Mouse (Mus musculus) CH12.LX (cell line): ENCODE results near the gene Spag4. TPM values are rescaled to one million over a fixed set of nuclear protein-coding genes. Genes with fewer than 3 reads are reported as not detected.

Experiments used
- DNase-seq: peaks from one replicate; pipeline ENCODE4 v3.0.0-alpha.2; 2013; ENCODE audit errors: extremely low read depth
- H3K27ac ChIP-seq: 2 replicates; pipeline ENCODE4 v1.5.1; 2012; ENCODE audit warnings: low read depth, mild to moderate bottlenecking, control low read depth, moderate library complexity; ENCODE audit not compliant: insufficient read depth
- H3K27me3 ChIP-seq: replicated peaks from 2 replicates; pipeline ENCODE3; 2012; ENCODE audit warnings: inconsistent platforms
- H3K36me3 ChIP-seq, 2 experiments: replicated peaks in 1 of 2; 2 replicates each; pipeline versions ENCODE3 to v1.6.1; 2012; ENCODE audit warnings: inconsistent platforms in 1 of 2, low read length in 1 of 2, mild to moderate bottlenecking in 1 of 2, mixed read lengths in 1 of 2, moderate library complexity in 1 of 2; ENCODE audit not compliant: control insufficient read depth in 1 of 2, insufficient read depth in 1 of 2
- H3K4me1 ChIP-seq, 2 experiments: 2 replicates each; pipeline ENCODE4 v1.6.1; 2012; ENCODE audit warnings: inconsistent platforms in 1 of 2, moderate library complexity in 1 of 2; ENCODE audit not compliant: insufficient read depth in 2 of 2, control insufficient read depth in 1 of 2
- H3K4me2 ChIP-seq: 2 replicates; pipeline ENCODE4 v1.6.1; 2012; ENCODE audit warnings: low read depth, mild to moderate bottlenecking, control low read depth; ENCODE audit not compliant: poor library complexity, insufficient read depth, severe bottlenecking
- H3K4me3 ChIP-seq, 3 experiments: fragments of 150-350 bp in 1 of 3; sonication (generic) in 1 of 3; replicated peaks in 1 of 3; 2 replicates each; pipeline versions ENCODE3 to v1.5.1; 2011 to 2012; ENCODE audit warnings: low read depth in 2 of 3, low read length in 2 of 3, mild to moderate bottlenecking in 2 of 3, moderate library complexity in 2 of 3, control low read depth in 1 of 3, improper control_type of control experiment in 1 of 3, inconsistent platforms in 1 of 3, mixed read lengths in 1 of 3; ENCODE audit not compliant: poor library complexity in 1 of 3
- H3K79me2 ChIP-seq: replicated peaks from 2 replicates; pipeline ENCODE4 v1.6.1; 2012; ENCODE audit warnings: mild to moderate bottlenecking, moderate library complexity; ENCODE audit not compliant: control insufficient read depth, poor library complexity, insufficient read depth, severe bottlenecking; ENCODE audit errors: extremely low read depth
- H3K9ac ChIP-seq: 2 replicates; pipeline ENCODE4 v1.6.1; 2012; ENCODE audit warnings: low read depth, mild to moderate bottlenecking, control low read depth, moderate library complexity; ENCODE audit not compliant: insufficient read depth
- H3K9me3 ChIP-seq: replicated peaks from 2 replicates; pipeline ENCODE3; 2012; ENCODE audit warnings: low read length, inconsistent platforms, mixed read lengths
- CTCF ChIP-seq, 2 experiments: IDR thresholded peaks in 1 of 2; conservative IDR thresholded peaks in 1 of 2; 2 replicates each; pipeline ENCODE4 v1.5.1; 2011 to 2012; ENCODE audit warnings: low read depth in 2 of 2, low read length in 2 of 2, improper control_type of control experiment in 1 of 2, inconsistent platforms in 1 of 2, mild to moderate bottlenecking in 1 of 2, moderate library complexity in 1 of 2
- HCFC1 ChIP-seq: IDR thresholded peaks from 2 replicates; pipeline ENCODE4 v1.6.1; 2012; ENCODE audit warnings: low read depth, mild to moderate bottlenecking, inconsistent platforms, low read length, improper control_type of control experiment
- IRF4 ChIP-seq: IDR thresholded peaks from 2 replicates; pipeline ENCODE4 v1.6.1; 2014; ENCODE audit warnings: low read depth, mild to moderate bottlenecking, inconsistent platforms, low read length, improper control_type of control experiment
- KAT2A ChIP-seq: IDR thresholded peaks from 2 replicates; pipeline ENCODE4 v1.6.1; 2012; ENCODE audit warnings: low read length, improper control_type of control experiment, inconsistent platforms; ENCODE audit not compliant: insufficient replicate concordance
- NRF1 ChIP-seq: IDR thresholded peaks from 2 replicates; pipeline ENCODE4 v1.6.1; 2014; ENCODE audit warnings: low read depth, mild to moderate bottlenecking, inconsistent platforms, low read length, improper control_type of control experiment, moderate library complexity
- POLR2AphosphoS2 ChIP-seq: IDR thresholded peaks from 2 replicates; pipeline ENCODE4 v1.6.1; 2011; ENCODE audit warnings: low read depth, low read length, improper control_type of control experiment
- RAD21 ChIP-seq: IDR thresholded peaks from 2 replicates; pipeline ENCODE4 v1.6.1; 2011; ENCODE audit warnings: low read depth, mild to moderate bottlenecking, low read length, improper control_type of control experiment, moderate library complexity
- TCF12 ChIP-seq: IDR thresholded peaks from 2 replicates; pipeline ENCODE4 v1.6.1; 2014; ENCODE audit warnings: low read depth, mild to moderate bottlenecking, inconsistent platforms, low read length, improper control_type of control experiment
- USF2 ChIP-seq: conservative IDR thresholded peaks from 2 replicates; pipeline ENCODE4 v1.6.1; 2011; ENCODE audit warnings: low read depth, low read length, improper control_type of control experiment
- dilution Hi-C: fragments of 300-500 bp; cut with MboI; formaldehyde crosslinking; loops from 2 replicates; pipeline ENCODE4 v1.14.3; 2020; ENCODE audit warnings: low sequenced_read_pairs; ENCODE audit not compliant: extremely low pct_unique_long_range_greater_than_20kb, extremely low pct_ligation_motif_present
- in situ Hi-C: fragments of 300-500 bp; cut with MboI; formaldehyde crosslinking; loops from 3 replicates; pipeline ENCODE4 v1.14.3; 2019; ENCODE audit warnings: low sequenced_read_pairs, low pct_ligation_motif_present, low pct_unique_long_range_greater_than_20kb, mixed read lengths
- polyA plus RNA-seq: library from polyadenylated mRNA; unstranded; fragments of >175 nt; gene quantifications from 2 replicates; pipeline ENCODE4 v1.2.1, GENCODE M21; 2012; ENCODE audit warnings: low read depth; ENCODE audit not compliant: insufficient read length
- total RNA-seq, 2 experiments: library from RNA; depleted of rRNA; stranded (reverse); fragments of 300-350 nt in 1 of 2; fragments of >200 nt in 1 of 2; gene quantifications; 2 replicates each; pipeline ENCODE4 v1.2.3; 2012 to 2014

Gene Spag4
- total and polyA plus RNA-seq, 3 experiments, result 2.2 to 3.6 (median 2.6) TPM

DNA sequence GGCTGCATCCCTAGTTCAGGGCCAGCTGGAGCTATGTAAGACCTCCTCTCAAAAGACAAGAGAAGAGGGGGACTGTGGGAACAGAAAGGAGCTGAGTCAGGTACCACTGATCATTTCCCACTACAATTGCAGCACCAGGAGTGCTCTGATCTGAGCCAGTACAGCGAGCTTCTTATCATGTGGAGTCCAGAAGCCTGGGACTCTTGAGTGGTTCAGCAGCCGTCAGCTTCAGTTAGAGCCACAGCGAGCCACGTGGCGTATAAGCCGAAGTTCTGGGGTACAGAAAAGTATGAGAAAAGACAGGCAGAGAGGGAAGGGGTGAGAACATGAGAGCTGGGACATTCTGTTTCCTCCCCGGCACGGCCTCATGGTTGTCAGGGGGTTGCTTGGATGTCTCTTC is 43.8 kb upstream of the Spag4 start:
- Histone ChIP-seq H3K9me3 (no peaks in the 10 kb centered on the region), H3K27me3 (no peaks in the 10 kb centered on the region), H3K4me3 (no peak overlapping the region), H3K4me2 (no peak overlapping the region), H3K79me2 (no peaks in the 10 kb centered on the region), H3K4me1 (peaks cover 0 to 5% of the 10 kb centered on the region in 2 experiments; a peak in 2 of 4 replicates), H3K27ac (no peak overlapping the region), H3K36me3 (peaks cover 29 to 44% of the 10 kb centered on the region in 2 experiments)
- in situ Hi-C loops, result no loop called here
- DNase-seq, result no peak
- dilution Hi-C loops, result no loop called here
- no peak for TF ChIP-seq USF2
- TF ChIP-seq CTCF (conservative IDR thresholded peaks at IDR 0.05 in 1 of 2, IDR thresholded peaks at IDR 0.05 in 1 of 2; ENCODE audit: low read depth in 2 of 2, low read length in 2 of 2), result no peak
- no peak for TF ChIP-seq POLR2AphosphoS2
- TF ChIP-seq TCF12, result no peak
- no peak for TF ChIP-seq HCFC1
- TF ChIP-seq, all 38 proteins: peak for 0
- no peak overlapping the region for H3K9ac ChIP-seq

DNA sequence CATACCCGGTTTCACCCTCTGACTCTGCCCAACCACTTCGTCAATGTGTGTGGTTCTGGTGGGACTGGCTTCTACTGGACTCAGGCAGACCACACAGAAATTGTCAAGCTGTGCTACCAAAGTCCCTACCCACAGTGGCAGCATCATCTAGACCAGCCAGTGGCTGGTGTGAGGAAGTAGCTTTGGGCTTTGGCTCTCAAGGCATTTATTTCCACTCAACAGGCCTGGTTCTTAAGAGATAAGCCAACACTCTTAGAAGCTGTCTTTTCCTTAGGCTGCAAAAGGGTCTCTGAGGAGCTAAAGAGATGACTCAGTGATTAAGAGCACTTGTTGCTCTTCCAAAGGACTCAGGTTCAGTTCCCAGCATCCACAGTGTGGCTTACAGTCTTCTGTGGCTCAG is 43.2 kb upstream of the Spag4 start:
- no peak for DNase-seq
- H3K79me2 ChIP-seq, result no peaks in the 10 kb centered on the region
- H3K27me3 ChIP-seq, result no peaks in the 10 kb centered on the region
- no peak overlapping the region for H3K9ac ChIP-seq
- no peaks in the 10 kb centered on the region for H3K9me3 ChIP-seq
- TF ChIP-seq POLR2AphosphoS2, result no peak
- no peak for TF ChIP-seq RAD21
- TF ChIP-seq KAT2A, result no peak
- TF ChIP-seq NRF1, result no peak
- no peak for TF ChIP-seq IRF4
- TF ChIP-seq TCF12, result no peak
- in situ Hi-C loops, result no loop called here
- H3K4me3 ChIP-seq, result no peak overlapping the region
- peaks cover 23 to 39% of the 10 kb centered on the region in 2 experiments for H3K36me3 ChIP-seq
- H3K4me1 ChIP-seq, result peaks cover 0 to 7% of the 10 kb centered on the region in 2 experiments; a peak in 2 of 4 replicates
- no peak overlapping the region for H3K4me2 ChIP-seq
- no peak overlapping the region for H3K27ac ChIP-seq
- dilution Hi-C loops, result no loop called here

DNA sequence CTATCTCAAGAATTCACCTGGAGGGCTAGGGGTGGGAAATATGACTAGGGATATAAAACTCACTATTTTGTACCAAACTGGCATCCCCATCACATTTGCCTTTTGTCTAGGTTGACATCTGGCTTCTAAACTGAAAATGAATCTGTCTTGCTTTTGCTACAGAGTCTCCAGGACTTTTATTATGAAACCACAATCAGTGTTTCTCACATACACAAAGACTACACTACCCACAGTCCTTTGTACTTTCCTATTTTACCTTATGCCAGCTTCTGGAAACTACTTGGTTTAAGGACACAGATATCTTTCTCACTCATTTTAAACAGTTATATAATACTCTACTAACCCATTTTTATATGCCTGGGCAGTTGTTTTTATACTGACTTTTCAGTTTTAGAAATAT is 39.5 kb upstream of the Spag4 start:
- Histone ChIP-seq H3K36me3 (peaks cover 0 to 2% of the 10 kb centered on the region in 2 experiments), H3K4me3 (no peak overlapping the region), H3K4me2 (no peak overlapping the region), H3K79me2 (no peaks in the 10 kb centered on the region), H3K4me1 (peaks cover 0 to 7% of the 10 kb centered on the region in 2 experiments; a peak in 2 of 4 replicates), H3K27me3 (peaks cover 3% of the 10 kb centered on the region), H3K9me3 (no peaks in the 10 kb centered on the region), H3K27ac (no peak overlapping the region), H3K9ac (no peak overlapping the region)
- TF ChIP-seq USF2, result no peak
- peak; percentile 87 for TF ChIP-seq HCFC1
- in situ Hi-C loops (no loop called here), dilution Hi-C loops (no loop called here)
- no peak for DNase-seq
